Mouse (Mus musculus) embryonic facial prominence, embryonic 13.5 days (tissue): ENCODE data around the gene Ckmt2. TPM values are rescaled to one million over a fixed set of nuclear protein-coding genes. Genes with fewer than 3 reads are reported as not detected.
A peak's percentile ranks its signal among the peaks of the same experiment; 100 is the strongest.

Experiments
- ATAC-seq: fragments of 200-750 bp; cut with Nextera tagmentation; 2 replicates; pipeline ENCODE4 v1.8.0; 2017; ENCODE audit warnings: low read depth; ENCODE audit not compliant: insufficient number of reproducible peaks, insufficient read depth, low FRiP score, low TSS enrichment
- H3K27ac ChIP-seq: fragments of 300-500 bp; sonication (generic); 2 replicates; pipeline ENCODE4 v1.5.1; 2015; ENCODE audit warnings: moderate library complexity, mild to moderate bottlenecking, inconsistent platforms
- H3K27me3 ChIP-seq: fragments of 300-500 bp; sonication (generic); 2 replicates; pipeline ENCODE4 v1.6.1; 2015; ENCODE audit warnings: mild to moderate bottlenecking, inconsistent platforms
- H3K36me3 ChIP-seq: fragments of 300-500 bp; sonication (generic); 2 replicates; pipeline ENCODE4 v1.6.1; 2015; ENCODE audit warnings: mild to moderate bottlenecking, inconsistent platforms
- H3K4me1 ChIP-seq: fragments of 300-500 bp; sonication (generic); 2 replicates; pipeline ENCODE4 v1.6.1; 2015; ENCODE audit warnings: inconsistent platforms
- H3K4me2 ChIP-seq: fragments of 300-500 bp; sonication (generic); 2 replicates; pipeline ENCODE4 v1.6.1; 2015; ENCODE audit warnings: moderate library complexity, mild to moderate bottlenecking, inconsistent platforms
- H3K4me3 ChIP-seq: fragments of 300-500 bp; sonication (generic); 2 replicates; pipeline ENCODE4 v1.5.1; 2015; ENCODE audit warnings: mild to moderate bottlenecking, inconsistent platforms
- H3K9ac ChIP-seq: fragments of 300-500 bp; sonication (generic); 2 replicates; pipeline ENCODE4 v1.6.1; 2015; ENCODE audit warnings: mild to moderate bottlenecking, inconsistent platforms
- H3K9me3 ChIP-seq: fragments of 300-500 bp; sonication (generic); 2 replicates; pipeline ENCODE4 v1.6.1; 2016; ENCODE audit warnings: inconsistent platforms
- WGBS: fragments of 180-500 bp; shearing (Covaris S2); methylation state at CpG from one replicate; pipeline ENCODE4 v1.1.7; 2015; ENCODE audit warnings: mixed read lengths; 5-methylcytosine and 5-hydroxymethylcytosine counted together
- polyA plus RNA-seq: library from polyadenylated mRNA; unstranded; fragments of >200 nt; fragmentation: Nextera tagmentation; extraction: Ambion mirVana; gene quantifications from 2 replicates; pipeline ENCODE4 v1.2.1, GENCODE M21; 2015

The Ckmt2 gene
- 0.18 TPM in 1 of 2 replicates, not detected in the other for polyA plus RNA-seq

- no peaks in the 10 kb centered on the region for H3K9me3 ChIP-seq
- no peak within 1 kb of the TSS for H3K4me2 ChIP-seq
- no peak for ATAC-seq
- H3K27ac ChIP-seq = peak within 1 kb of the TSS; percentile 86
- whole genome bisulfite sequencing = 75% methylated on average over 5 of the region's 5 CpGs
- no peaks in the 10 kb centered on the region for H3K36me3 ChIP-seq
- no peaks in the 10 kb centered on the region for H3K27me3 ChIP-seq
- no peak within 1 kb of the TSS for H3K4me3 ChIP-seq
- peaks cover 20% of the 10 kb centered on the region for H3K4me1 ChIP-seq
- no peak within 1 kb of the TSS for H3K9ac ChIP-seq
Observed at GRCm38 (mm10) chr13:91876741-91877349, at the start of gene Ckmt2. TSS of gene Ckmt2 (minus strand) at chr13:91876885.

- no peak overlapping the region for H3K27ac ChIP-seq
- no peak overlapping the region for H3K4me2 ChIP-seq
- no peaks in the 10 kb centered on the region for H3K9me3 ChIP-seq
- no peaks in the 10 kb centered on the region for H3K36me3 ChIP-seq
- no peaks in the 10 kb centered on the region for H3K27me3 ChIP-seq
- no peak for ATAC-seq
- no peak overlapping the region for H3K9ac ChIP-seq
- H3K4me3 ChIP-seq = no peak overlapping the region
- 50% methylated on average over 3 of the region's 3 CpGs for WGBS
- H3K4me1 ChIP-seq = peaks cover 13% of the 10 kb centered on the region
Observed at GRCm38 (mm10) chr13:91921010-91921409, 44.3 kb upstream of the Ckmt2 start.

DNA sequence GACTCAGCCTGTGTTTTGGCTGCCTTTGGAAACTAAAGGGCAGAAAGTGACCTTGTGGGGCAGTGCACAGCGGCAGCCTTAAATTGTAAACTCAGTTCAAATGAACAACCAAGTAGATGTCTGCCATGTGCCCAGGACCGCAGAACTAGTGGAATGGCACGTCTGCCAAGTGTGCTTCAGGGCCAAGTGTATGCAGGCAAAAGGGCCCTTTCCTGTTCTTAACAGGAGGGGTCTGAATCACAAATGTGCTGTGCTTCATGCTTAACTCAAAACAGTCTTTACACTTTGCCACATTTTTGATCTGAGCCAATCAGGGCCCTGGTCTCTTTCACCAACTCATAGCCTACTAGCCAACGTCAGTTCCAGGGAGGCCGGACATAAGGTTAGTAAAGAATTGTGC is 42.1 kb upstream of the Ckmt2 start:
- H3K9me3 ChIP-seq = no peaks in the 10 kb centered on the region
- no peak overlapping the region for H3K4me3 ChIP-seq
- 55% methylated on average over 5 of the region's 5 CpGs for WGBS
- H3K9ac ChIP-seq = no peak overlapping the region
- H3K27ac ChIP-seq = 0 out of 2 replicates have a peak overlapping the region, but pooled peaks have one; percentile 17
- H3K4me2 ChIP-seq = no peak overlapping the region
- H3K27me3 ChIP-seq = no peaks in the 10 kb centered on the region
- H3K4me1 ChIP-seq = peaks cover 22% of the 10 kb centered on the region
- H3K36me3 ChIP-seq = no peaks in the 10 kb centered on the region
- ATAC-seq = no peak

DNA sequence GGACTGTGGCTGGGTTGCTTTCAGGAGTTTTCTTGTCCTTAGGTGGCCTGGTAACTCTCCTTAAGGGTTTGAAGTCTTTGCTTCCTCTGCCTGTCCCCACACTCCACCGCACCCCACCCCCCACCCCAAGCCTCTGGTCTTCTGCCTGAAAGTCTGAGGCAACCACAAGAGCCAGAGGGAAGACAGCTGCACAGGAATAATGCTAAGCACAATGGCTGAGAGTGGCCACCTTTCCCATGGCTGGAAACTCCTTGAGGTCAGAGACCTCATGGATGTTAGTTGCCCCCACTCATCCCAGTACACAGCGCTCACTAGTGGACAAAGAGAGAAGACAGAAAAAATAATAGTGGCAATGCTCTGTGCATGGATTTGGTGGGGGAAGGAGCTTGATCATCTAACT is 41.1 kb upstream of the Ckmt2 start:
- Histone ChIP-seq H3K4me1 (peaks cover 22% of the 10 kb centered on the region), H3K9ac (no peak overlapping the region), H3K9me3 (no peaks in the 10 kb centered on the region), H3K27me3 (no peaks in the 10 kb centered on the region), H3K4me2 (no peak overlapping the region), H3K36me3 (no peaks in the 10 kb centered on the region), H3K4me3 (no peak overlapping the region), H3K27ac (no peak overlapping the region)
- WGBS = 84% methylated on average over 2 of the region's 2 CpGs
- ATAC-seq = no peak

GRCm38 (mm10) chr13:91916308-91916707 is 39.6 kb upstream of the Ckmt2 start:
- ATAC-seq = no peak
- no peaks in the 10 kb centered on the region for H3K36me3 ChIP-seq
- H3K4me3 ChIP-seq = no peak overlapping the region
- 69% methylated on average over 5 of the region's 5 CpGs for WGBS
- H3K9me3 ChIP-seq = no peaks in the 10 kb centered on the region
- H3K4me2 ChIP-seq = peak overlapping the region; percentile 29
- H3K4me1 ChIP-seq = peaks cover 22% of the 10 kb centered on the region
- no peaks in the 10 kb centered on the region for H3K27me3 ChIP-seq
- no peak overlapping the region for H3K9ac ChIP-seq
- no peak overlapping the region for H3K27ac ChIP-seq

- H3K27ac ChIP-seq = no peak overlapping the region
- no peak overlapping the region for H3K4me3 ChIP-seq
- no peaks in the 10 kb centered on the region for H3K27me3 ChIP-seq
- H3K4me2 ChIP-seq = peak overlapping the region; percentile 29; the same call in 1 of the 2 replicates
- ATAC-seq = 0 out of 2 replicates have a peak, but pooled peaks have one; percentile 34
- H3K9ac ChIP-seq = no peak overlapping the region
- H3K9me3 ChIP-seq = no peaks in the 10 kb centered on the region
- H3K36me3 ChIP-seq = no peaks in the 10 kb centered on the region
- WGBS = 64% methylated on average over 6 of the region's 6 CpGs
- H3K4me1 ChIP-seq = peaks cover 22% of the 10 kb centered on the region
Observed at GRCm38 (mm10) chr13:91915582-91916239, 39.0 kb upstream of the Ckmt2 start.

DNA sequence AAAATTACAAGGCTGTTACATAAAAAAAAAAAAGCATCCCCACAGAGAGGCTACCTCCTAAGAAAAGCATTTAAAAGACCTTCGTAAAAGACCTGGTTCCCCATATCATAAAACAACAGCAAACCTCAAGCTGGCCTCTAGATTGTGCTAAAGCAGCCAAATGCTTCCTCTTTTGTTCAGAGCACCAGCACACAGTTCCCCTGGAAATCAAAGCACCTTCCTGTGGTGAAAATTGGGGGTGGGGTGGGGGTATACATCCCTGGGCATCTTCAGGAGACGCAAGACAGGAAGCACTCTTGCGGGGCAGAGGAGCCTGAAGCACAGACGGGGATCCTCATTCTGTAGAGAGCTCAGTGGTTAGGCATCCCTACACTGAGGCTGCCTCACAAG is 38.5 kb upstream of the Ckmt2 start:
- Histone ChIP-seq H3K36me3 (no peaks in the 10 kb centered on the region), H3K27ac (no peak overlapping the region), H3K9ac (no peak overlapping the region), H3K4me2 (no peak overlapping the region), H3K4me1 (peaks cover 22% of the 10 kb centered on the region), H3K27me3 (no peaks in the 10 kb centered on the region), H3K9me3 (no peaks in the 10 kb centered on the region), H3K4me3 (no peak overlapping the region)
- no peak for ATAC-seq
- 55% methylated on average over 4 of the region's 4 CpGs for WGBS

- Histone ChIP-seq H3K4me2 (no peak overlapping the region), H3K9ac (no peak overlapping the region), H3K36me3 (no peaks in the 10 kb centered on the region), H3K9me3 (no peaks in the 10 kb centered on the region), H3K4me3 (no peak overlapping the region), H3K27ac (no peak overlapping the region), H3K27me3 (no peaks in the 10 kb centered on the region), H3K4me1 (peaks cover 15% of the 10 kb centered on the region)
- ATAC-seq = no peak
Observed at GRCm38 (mm10) chr13:91911652-91912051, 35.0 kb upstream of the Ckmt2 start.

DNA sequence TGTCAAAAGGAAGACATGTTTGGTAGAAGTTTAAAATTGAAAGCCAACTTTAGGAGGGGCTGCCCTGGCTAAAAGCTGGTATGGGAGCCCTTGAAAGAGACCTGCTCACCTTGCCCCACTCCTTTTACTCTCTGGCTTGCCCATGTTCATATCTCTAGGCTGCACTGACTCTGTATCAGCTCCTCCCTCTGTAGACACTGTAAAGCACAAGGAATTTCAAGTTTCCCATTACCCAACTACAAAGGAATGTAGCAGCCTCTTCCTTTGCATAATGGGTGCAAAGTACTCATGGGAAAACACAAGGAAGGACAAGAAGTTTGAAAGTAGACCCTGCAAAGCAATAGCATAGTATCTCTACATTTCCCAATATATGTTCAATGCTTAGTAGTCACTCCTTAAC is 34.5 kb upstream of the Ckmt2 start:
- Histone ChIP-seq H3K4me3 (no peak overlapping the region), H3K4me2 (no peak overlapping the region), H3K9me3 (no peaks in the 10 kb centered on the region), H3K36me3 (no peaks in the 10 kb centered on the region), H3K9ac (no peak overlapping the region), H3K27ac (no peak overlapping the region), H3K4me1 (peaks cover 10% of the 10 kb centered on the region; the same call in 1 of the 2 replicates), H3K27me3 (no peaks in the 10 kb centered on the region)
- no peak for ATAC-seq

- WGBS = 40% methylated on average over 10 of the region's 10 CpGs
- Histone ChIP-seq H3K4me3 (no peak overlapping the region), H3K9me3 (no peaks in the 10 kb centered on the region), H3K27me3 (no peaks in the 10 kb centered on the region), H3K27ac (no peak overlapping the region), H3K4me2 (no peak overlapping the region), H3K9ac (no peak overlapping the region), H3K4me1 (no peaks in the 10 kb centered on the region), H3K36me3 (no peaks in the 10 kb centered on the region)
- ATAC-seq = no peak
Observed at GRCm38 (mm10) chr13:91908202-91908980, 31.7 kb upstream of the Ckmt2 start.

GRCm38 (mm10) chr13:91906338-91906737 is 29.7 kb upstream of the Ckmt2 start:
- Histone ChIP-seq H3K9ac (no peak overlapping the region), H3K4me3 (no peak overlapping the region), H3K27me3 (no peaks in the 10 kb centered on the region), H3K27ac (no peak overlapping the region), H3K4me1 (no peaks in the 10 kb centered on the region), H3K9me3 (no peaks in the 10 kb centered on the region), H3K36me3 (no peaks in the 10 kb centered on the region), H3K4me2 (no peak overlapping the region)
- ATAC-seq = no peak
- 68% methylated on average over 3 of the region's 3 CpGs for WGBS

- ATAC-seq = no peak
- H3K4me2 ChIP-seq = no peak overlapping the region
- H3K9me3 ChIP-seq = no peaks in the 10 kb centered on the region
- H3K36me3 ChIP-seq = no peaks in the 10 kb centered on the region
- WGBS = 47% methylated on average over 1 of the region's 1 CpGs
- H3K27me3 ChIP-seq = no peaks in the 10 kb centered on the region
- H3K4me3 ChIP-seq = no peak overlapping the region
- no peak overlapping the region for H3K9ac ChIP-seq
- H3K4me1 ChIP-seq = no peaks in the 10 kb centered on the region
- H3K27ac ChIP-seq = no peak overlapping the region
Observed at GRCm38 (mm10) chr13:91896476-91896875, 19.8 kb upstream of the Ckmt2 start.
